Mouse (Mus musculus) urinary bladder, postnatal 10 days (tissue): Measurements from ENCODE around the gene Npas3.
"Not testable (repeated sequence)": the region's sequence is repeated elsewhere in the genome, so short reads cannot be mapped to it uniquely, and the experiment has no call there.

Experiments
- DNase-seq: peaks from one replicate; pipeline ENCODE4 v3.0.0; 2022; ENCODE audit warnings: low spot score

Npas3 gene

GRCm38 (mm10) chr12:53248101-53248727 lies at the start of gene Npas3:
TSS of gene Npas3 (plus strand) at chr12:53248677.
- no peak for DNase-seq

- no peak for DNase-seq
These were observed 31.3 kb upstream of the Npas3 start for GRCm38 (mm10) chr12:53217141-53217540.

DNA sequence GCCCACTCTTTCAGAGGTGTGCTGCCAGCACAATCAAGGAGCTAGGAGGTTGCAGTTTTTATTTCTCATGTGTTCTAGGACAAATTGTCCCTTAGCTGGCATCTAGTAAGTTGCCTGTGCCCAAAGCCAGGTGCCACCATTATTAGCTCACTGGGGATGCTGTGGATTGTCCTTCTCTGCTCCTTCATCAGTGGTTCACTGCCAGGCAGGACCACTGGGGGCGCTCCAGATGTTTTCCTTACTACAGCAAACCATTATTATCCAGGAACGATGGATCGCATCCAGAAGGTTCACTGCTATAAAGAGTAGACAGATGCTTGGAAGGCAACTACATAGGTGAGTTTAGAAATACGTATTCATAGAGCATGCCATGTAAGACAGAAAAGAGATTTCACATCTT lies 25.7 kb upstream of the Npas3 start:
- DNase-seq: no peak

DNA sequence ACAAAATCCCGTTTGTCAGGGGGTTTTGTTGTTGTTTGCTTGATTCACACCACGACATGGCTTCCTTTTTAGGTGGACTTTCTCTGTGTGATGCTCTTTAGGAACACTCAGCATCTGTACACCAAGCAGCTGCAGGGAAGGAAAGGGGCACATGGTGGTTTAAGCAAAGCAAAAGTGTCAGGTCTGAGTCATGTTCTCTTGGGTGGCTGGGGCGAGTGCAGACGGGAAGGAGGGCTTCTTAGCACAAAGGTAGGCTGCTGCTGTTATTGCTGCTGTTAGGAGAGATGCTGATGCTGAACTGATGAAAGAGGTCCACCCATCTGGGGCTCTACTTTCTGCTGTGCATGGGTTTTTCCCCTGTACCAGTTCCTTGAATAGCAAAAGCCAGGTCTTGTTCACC lies 21.1 kb upstream of the Npas3 start:
- no peak for DNase-seq

DNA sequence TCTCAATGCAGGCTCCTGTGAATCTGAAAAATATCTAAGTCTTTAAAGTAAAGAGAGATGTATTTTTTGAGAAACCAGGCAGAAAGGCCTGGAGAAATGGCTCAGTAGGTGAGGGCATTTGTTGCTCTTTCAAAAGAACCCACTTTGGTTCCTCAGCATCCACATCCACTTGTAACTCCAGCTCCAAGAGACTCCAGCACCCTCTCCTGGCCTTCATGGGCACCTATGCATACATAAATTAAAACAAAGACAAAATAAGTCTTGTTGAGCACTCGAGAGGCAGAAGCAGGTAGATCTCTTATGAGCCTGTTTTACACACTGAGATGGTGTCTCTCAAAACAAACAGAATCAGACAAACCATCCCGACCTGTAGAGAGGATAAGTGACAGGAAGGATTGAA lies 19.1 kb upstream of the Npas3 start:
- no peak for DNase-seq

GRCm38 (mm10) chr12:53246181-53246580 lies 2.3 kb upstream of the Npas3 start:
- DNase-seq: no peak

GRCm38 (mm10) chr12:53246581-53247490 lies 1.6 kb upstream of the Npas3 start:
- DNase-seq: no peak

DNA sequence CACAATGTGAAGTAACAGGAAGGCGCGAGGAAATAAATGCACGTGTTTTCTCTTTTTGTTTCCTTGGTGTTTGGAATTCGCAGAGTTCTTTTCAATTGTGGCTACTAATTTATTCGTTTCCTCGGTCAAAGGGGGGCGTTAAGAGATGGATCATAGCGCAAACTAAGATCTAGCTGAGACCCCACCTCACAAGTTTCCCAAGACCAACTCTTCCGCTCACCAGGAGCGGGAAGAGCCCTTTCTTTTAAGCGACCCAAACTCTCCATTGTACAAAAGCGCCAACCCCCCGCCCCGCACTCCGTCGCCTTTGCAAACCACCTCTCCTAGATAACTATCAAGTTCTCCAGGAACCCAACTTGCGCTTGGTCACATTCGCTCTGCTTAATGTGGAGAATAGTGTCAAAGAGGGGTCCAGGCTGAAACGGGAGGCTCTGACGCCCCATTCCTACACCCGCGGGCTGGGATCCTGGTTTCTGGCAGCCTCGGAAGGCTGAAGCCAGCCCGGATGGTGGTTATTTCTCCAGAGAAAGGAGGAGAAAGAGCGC lies 914 bp upstream of the Npas3 start:
- DNase-seq: no peak

GRCm38 (mm10) chr12:53248796-53249195 lies 319 bp downstream of the Npas3 start:
- DNase-seq: no peak

DNA sequence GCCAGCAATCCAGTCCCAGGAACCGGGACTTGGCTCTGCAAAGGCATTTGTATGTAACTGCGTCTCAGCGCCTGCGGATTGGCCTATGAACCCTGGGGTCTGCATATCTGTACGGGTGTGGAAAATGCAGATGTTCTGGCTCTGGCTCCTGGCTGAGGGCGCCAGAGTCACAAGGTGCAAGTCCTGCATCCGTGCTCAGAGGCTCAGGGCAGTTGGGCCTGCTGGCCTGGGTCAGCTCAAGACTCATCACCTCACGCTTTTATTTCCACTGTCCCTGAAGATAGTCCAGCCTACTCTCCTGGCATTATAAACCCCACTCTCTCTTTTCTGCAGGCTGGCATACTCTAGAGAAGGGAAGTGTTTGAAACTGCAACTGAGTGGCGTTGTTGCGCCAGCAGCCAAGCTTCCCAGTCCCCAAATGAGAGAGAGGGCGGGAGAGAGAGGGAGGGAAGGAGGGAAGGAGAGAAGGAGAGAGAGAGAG lies 3.3 kb downstream of the Npas3 start:
- DNase-seq: no peak

GRCm38 (mm10) chr12:53252213-53252571 lies 3.7 kb downstream of the Npas3 start:
- no peak for DNase-seq

- DNase-seq: no peak
These were observed 4.3 kb downstream of the Npas3 start for GRCm38 (mm10) chr12:53252572-53253422.

DNA sequence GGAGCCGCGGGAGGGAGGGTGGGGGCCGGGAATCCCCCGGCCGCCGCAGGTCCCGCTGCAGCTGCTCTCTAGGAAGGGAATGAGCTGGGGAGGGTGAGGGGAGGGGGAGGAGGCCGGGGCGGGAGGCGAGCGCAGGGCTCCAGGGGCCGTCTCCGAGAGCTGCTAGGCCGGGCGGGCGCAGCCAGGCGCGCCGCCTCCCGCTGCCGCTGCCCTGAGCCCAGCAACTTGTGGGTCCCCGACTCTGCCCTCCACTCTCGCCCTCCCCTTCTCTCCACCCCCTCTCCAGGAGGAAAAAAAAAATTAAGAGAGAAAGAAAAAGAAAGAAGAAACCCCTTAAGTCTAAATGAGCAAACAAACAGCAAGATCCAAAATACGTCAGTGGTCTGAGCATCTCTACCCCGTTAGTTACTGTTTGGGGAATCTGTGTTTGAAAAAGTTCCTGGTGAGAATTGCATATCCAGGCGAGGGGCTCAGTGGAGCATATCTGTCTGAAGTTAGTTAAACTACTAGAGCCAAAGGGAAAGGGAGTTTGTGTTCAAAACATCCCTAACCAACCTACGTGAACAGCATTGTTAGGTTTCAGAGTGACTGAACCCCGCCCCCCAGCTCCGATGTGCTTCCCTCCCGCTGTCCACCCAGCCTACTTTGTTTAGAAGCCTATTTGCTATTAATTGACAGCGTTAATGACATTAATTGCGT lies 5.1 kb downstream of the Npas3 start:
- DNase-seq: no peak

DNA sequence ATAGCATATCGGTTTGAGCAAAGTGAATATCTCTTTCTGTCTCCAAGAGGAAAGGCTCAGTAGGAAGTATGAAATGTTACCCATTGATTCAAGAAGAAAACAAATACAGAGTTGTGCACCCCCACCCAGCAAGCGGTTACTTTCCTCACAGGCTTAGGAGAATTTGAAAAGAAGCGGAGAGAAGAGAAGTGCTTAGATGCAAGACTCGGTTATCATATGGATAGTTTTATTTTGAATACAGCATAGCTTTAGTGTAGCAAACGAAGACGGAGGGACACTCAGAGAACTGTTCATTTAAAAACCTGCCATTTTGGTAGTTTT lies 5.6 kb downstream of the Npas3 start:
- DNase-seq: no peak

DNA sequence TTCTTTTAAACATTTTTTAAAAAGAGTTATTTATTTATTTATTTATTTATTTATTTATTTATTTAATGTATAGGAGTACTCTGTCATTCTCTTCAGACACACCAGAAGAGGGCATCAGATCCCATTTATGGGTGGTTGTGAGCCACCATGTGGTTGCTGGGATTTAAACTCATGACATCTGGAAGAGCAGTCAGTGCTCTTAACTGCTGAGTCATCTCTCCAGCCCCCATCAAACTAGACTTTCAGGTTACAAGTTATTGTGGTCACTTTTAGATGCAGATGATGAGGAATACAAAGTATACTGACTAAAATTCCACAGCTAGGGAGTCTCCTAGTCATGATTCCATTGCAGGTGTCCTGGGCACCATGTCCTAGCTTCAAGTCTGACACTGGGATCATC lies 26.0 kb downstream of the Npas3 start:
- DNase-seq: not testable (repeated sequence)

- DNase-seq: no peak
These were observed 28.9 kb downstream of the Npas3 start for GRCm38 (mm10) chr12:53277393-53277792.

DNA sequence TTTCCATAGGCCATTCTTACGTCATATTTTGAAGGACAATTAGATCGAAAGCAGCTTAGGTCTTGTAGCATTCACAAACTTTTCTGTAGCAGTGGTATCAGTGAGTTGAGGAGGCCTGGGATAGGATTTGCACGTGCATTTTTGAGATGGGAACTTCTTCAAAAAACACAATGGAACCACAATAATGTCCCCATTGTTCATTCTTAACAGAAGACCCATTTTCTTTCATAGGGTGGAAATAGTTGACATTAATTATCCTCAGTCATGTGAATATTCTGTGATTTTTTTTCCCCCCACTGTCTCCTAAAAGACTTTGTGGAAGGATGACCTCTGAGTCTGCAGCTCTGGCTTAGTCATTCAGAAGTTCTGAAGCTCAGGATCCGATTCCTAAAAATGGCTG lies 41.9 kb downstream of the Npas3 start:
- DNase-seq: no peak

DNA sequence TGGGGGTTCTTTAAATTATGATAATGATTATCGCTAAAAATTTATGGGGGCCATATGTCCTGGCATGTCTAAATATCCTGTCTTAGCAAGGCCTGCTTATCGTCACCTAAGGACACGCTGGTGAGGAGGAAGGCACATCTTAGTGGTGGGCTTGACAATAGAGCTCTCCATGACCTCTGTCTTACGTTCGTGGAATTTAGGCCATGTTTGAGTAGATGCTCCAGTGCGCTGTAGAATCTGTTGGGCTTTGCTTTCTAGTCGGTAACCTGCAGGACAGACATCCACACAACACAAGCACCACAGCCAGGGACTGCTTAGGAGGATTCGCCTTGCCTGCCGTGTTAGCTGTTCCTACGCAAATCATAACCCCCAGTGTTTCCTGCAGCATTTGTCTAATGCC lies 42.4 kb downstream of the Npas3 start:
- DNase-seq: no peak

- DNase-seq: no peak
These were observed 43.5 kb downstream of the Npas3 start for GRCm38 (mm10) chr12:53292010-53292409.

DNA sequence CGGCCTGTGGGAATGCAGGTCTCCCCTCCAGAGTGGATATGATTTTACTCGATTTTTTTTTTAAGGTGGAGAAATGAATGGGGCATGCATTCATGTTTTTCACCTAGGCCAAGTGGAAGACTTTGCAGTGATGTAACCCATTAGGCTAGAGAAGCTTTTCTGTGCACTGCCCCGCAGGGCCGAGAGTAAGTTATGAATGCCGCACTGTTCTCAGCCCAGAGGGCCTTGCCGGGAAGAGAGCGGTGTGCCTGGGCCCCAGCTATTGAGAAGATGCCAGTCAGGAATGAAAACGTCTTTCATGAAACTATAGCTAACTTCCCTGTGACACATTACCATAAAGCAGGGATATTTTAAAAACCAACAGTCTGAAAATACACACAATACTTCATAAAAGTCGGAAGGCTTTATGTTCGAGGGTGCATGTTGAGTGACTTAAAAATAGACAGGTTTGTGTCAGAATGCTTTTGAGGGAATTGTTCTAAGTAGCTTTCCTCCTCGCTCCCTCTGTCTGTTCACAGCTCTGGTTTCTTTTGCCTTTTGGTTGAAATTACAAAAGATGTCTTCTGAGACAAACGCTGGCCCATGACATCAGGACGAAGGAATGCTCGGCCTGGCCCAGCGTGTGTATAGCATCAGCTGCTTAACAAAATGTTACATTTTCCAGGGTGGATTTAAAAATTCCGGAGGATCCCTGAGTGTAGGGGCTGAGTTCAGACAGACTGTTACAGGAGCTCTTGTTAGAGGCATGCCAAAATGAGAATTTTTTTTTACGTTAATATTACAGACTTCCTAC lies 44.2 kb downstream of the Npas3 start:
- no peak for DNase-seq

- DNase-seq: no peak
These were observed 45.5 kb downstream of the Npas3 start for GRCm38 (mm10) chr12:53294011-53294410.
